Mouse (Mus musculus): Measurements from ENCODE around the gene Sspn.

The Sspn gene

GRCm38 (mm10) chr6:145931341-145931740, at the start of gene Sspn:
Sspn (plus strand) TSS chr6:145931641.
- no peak for DNase-seq (ENCODE audit: low spot score)

DNA sequence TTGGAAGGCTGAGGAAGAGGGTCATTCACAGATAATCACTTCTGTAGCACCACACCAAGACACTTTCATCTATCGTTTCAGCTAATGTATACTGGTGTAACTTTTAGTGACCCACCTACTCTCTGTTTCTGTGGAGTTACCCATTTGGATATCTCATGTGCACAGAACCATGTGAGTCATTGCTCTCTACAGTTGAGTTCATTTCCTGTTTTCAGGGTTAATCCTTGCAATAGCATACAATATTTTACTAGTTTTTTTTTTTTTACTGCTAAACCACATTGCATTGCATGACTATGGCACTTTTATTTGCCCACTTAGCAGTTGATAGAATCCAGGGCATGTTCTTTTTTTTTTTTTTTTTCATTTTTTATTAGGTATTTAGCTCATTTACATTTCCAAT, 48.4 kb upstream of the Sspn start:
- no peak for DNase-seq (ENCODE audit: low spot score)

GRCm38 (mm10) chr6:145883668-145884067, 47.8 kb upstream of the Sspn start:
- DNase-seq (ENCODE audit: low spot score): no peak

DNA sequence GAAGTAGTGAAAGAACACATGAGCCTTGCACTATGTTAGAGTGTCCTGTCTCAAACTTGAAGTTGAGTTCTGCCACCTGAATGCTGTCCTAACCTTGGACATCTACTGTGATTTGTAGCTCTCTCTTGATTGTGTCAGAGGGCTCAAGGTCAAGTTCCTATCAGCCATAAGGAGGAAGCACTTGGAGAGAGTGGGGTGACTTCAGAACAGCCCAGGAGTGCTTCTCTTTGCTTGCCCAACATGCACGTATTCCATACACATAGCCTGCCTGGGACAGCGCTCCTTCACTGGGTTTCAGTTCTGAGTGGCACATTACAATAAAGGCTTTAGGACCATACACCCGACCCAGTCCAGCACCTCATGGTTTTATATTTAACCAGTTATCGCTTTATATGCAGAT, 46.4 kb upstream of the Sspn start:
- DNase-seq (ENCODE audit: low spot score): no peak

GRCm38 (mm10) chr6:145886277-145886676, 45.2 kb upstream of the Sspn start:
- no peak for DNase-seq (ENCODE audit: low spot score)

- DNase-seq (ENCODE audit: low spot score): no peak
These were observed 43.7 kb upstream of the Sspn start for GRCm38 (mm10) chr6:145887719-145888118.

DNA sequence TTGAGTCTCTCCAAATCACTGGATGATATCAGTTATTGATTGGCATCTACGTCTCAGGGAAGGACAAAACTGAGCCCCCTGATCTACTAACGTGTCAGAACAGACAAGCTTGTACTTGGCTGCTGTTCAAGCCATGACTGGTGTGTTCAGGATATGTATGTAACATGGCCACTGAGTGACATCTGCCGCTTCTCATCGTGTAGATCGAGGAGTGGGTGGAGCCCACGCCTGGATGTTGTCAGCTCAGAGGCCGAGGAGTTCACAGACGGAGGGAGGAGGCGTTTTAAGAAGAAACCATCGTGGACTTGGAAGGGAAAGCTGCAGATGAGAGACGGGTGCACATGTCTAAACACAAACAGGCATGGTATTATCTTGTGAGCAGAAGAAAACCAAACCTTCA, 39.5 kb upstream of the Sspn start:
- no peak for DNase-seq (ENCODE audit: low spot score)

- no peak for DNase-seq (ENCODE audit: low spot score)
These were observed 38.8 kb upstream of the Sspn start for GRCm38 (mm10) chr6:145892381-145893265.

DNA sequence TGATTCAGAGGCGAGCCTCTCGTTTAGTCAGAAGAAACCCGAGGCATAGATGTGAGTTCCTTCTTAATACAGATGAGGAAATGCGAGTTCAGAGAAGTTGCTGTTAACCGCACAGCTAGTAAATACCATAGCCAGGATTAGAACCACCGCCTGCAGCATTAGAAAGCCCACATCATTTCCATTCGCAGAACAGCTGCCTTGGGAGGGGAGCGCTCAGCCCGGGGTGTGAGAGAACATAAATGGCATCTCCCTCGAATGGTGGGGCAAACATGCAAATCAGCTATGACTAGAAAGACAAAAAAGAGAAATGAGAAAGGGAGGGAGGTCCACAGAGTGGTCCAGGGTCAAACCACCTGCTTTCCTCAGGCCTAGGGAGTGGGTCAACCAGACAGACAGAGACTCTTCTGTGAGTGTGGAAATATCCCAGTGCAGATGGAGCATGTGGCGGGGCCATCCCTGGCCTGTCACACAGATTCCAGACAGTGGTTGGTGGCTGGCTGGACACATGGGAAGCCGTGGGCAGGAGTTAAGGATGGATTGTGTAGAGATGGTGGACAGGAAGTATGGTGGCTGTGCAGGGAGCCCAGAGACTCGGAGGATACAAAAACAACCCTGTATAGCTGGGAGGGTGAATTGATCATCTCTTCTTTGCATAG, 37.9 kb upstream of the Sspn start:
- no peak for DNase-seq (ENCODE audit: low spot score)

DNA sequence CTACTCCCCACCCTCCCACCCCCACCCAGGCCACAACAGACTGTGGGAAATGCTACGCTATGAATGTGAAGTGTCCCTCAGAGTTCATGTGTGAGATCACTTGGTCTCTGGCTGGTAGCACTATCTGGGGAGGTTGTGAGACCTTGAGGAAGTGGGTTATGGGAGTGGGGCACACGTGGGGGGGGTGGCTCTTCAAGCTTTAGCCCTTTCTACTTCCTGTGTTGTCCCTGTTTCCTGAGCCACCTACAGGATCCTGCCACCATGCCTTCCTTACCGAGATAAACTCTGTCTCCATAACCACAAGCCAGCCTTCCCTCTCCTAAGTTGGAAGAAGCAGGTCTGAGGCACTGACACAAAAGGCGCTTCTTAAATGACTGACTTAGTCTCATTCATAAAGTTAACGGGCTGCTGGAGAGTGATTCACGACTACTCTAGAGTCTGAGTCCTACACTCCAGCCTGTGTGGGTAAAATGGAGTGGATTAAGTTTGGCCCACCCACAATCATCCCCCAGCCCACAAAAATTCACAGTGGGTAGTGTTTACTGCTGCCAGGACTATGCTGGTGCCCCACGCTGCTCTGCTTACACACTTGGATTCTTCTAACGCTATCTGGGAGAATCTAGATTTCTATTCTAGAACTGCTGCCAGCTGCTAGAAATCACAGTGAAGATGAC, 36.6 kb upstream of the Sspn start:
- no peak for DNase-seq (ENCODE audit: low spot score)

DNA sequence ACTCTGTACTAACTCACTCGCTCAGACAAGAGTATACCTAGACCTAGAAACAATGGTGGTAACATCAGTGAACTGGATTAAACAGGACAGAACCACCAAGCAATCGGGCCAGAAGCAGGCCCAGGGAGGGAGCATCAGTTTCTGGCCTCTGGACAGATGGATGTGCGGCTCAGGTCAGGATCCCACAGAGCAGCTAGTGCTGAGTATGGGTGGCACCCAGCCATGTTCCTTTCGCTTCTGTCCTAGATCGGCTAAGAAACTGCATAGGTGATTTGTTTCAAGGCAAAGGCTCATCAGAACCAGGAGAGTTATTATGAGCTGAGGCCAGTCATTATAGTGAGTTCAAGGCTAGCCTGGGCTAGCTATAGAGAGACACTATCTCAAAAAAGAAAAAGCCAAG, 27.3 kb upstream of the Sspn start:
- DNase-seq (ENCODE audit: low spot score): no peak

DNA sequence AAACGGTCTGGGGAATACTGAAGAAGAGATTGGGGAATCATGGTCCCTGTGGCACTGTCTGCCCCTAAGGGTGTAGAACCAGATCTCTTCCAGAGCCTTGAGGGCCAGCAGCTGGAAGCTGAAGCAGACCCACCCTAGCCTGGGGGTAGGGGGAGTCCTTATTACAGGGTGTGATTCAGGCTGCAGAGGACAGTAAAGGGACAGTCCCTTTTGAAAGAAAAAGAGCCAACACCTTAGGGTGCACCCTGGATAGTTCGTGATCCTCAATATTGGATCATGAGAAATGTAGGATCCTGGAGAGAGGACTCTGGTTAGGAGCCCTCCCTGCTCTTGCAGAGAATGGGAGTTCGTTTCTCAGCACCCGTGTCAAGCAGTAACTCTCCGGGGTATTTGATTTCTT, 26.8 kb upstream of the Sspn start:
- DNase-seq (ENCODE audit: low spot score): no peak

DNA sequence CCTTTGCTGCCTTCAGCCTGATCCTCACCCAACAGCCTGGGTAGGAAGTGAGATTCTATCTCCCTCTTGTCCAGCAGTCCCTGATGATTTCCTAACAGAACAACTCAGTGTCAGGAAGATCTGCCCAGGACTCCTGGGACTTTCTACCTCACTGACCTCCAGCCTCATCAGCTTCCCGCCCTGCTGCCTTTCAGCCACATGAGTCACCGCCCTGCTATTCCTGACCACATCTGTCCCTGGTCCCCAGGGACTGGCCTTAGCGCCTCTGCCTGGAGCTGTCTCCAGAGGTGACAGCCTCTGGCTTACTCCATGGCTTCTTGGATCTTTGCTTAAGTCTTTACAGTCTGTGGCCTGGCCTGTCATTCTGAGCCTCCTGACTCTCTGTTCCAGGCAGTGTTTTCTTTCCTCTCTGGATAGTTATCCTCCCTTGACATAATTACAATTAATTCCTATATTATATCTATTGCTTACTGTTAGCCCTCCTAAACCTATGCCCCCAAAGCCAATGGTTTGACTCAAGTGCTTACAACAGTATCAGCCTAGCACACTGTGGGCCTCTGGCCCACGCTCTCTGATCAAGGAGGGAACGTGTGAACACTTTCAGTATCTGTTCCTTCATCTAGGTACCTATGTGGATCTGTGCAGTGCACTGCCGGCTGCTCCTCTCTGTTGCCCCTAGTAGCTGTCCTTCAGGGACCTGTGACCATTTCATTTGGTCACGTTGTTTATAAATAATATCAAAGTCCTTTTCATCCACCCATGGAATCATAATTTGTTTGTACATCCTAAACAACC, 25.1 kb upstream of the Sspn start:
- DNase-seq (ENCODE audit: low spot score): no peak

DNA sequence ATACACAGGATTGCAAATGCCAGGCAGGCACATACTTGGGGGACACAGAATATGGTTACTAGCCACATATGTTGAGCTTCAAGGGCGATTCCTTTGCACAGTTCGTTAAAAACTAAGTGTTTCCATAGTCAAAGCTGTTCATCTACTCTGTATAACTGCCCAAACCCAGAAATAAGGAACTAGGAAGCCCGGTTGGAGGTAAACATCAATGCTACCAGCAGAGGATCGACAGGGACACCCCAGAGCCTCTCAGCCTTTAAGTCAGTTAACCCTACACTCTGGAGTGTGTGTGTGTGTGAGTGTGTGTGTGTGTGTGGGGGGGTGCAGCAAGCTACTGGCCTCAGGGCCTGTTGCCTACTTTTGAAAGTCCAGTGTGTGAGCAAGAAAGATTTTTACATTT, 21.5 kb upstream of the Sspn start:
- DNase-seq (ENCODE audit: low spot score): no peak

GRCm38 (mm10) chr6:145910469-145911426, 20.7 kb upstream of the Sspn start:
- no peak for DNase-seq (ENCODE audit: low spot score)

GRCm38 (mm10) chr6:145912232-145912631, 19.2 kb upstream of the Sspn start:
- no peak for DNase-seq (ENCODE audit: low spot score)

GRCm38 (mm10) chr6:145915435-145915834, 16.0 kb upstream of the Sspn start:
- no peak for DNase-seq (ENCODE audit: low spot score)

DNA sequence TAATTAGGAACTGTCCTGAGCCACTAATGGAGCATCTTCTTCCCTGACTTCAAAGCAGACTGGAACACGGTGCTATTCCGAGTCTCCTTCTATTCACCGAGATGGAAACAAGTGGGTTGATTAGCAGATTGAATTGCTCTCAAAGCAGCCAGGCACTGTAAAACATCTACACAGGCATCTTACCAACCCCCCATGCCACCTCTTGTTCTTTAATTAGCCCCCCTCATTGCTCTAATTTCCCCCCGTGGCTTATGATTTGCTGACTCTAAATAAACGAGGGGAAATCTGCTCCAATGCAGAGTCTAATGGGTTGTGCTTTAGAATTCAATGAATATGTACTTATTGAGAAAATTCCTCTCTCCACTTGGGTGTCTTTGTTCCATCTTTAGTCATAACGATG, 15.0 kb upstream of the Sspn start:
- no peak for DNase-seq (ENCODE audit: low spot score)

GRCm38 (mm10) chr6:145918236-145918635, 13.2 kb upstream of the Sspn start:
- no peak for DNase-seq (ENCODE audit: low spot score)

DNA sequence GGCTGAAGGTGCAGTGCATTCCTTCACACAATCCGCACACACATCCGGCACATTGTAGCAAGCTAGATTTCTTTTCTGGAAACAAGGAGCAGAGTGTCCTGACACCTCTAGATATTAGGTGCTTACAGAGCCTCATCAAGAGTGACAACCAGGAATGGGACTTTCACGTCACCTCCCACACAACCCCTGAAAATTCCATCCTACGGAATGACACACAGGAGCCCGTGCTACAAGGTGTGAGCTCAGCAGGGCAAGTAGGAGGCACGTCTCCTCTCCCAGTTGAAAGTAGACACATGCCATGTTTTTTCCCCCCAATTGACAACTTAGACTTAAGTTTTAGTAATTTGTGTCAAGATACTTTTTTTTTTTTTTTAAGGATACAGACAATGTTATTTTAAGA, 7.8 kb upstream of the Sspn start:
- DNase-seq (ENCODE audit: low spot score): no peak

All from left cerebral cortex, adult 11 months (tissue).